Mouse (Mus musculus): Measurements from ENCODE around the gene Abhd16a.

Abhd16a gene

DNA sequence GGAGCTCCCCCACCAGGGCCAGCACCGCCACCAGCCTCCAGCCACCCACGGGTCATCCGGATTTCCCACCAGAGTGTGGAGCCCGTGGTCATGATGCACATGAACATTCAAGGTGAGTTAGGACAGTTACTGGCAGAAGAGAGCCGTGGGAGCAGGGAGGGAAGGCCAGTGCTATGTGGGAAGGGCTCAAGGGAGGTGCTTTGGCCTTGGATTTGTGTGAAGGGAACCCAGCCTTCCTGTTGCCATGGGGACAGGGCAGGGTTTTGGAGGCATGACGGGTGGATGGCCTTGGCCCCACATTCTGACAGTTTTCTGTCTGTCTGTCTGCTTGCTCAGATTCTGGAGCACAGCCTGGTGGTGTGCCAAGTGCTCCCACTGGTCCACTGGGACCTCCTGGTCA is 52.9 kb downstream of the Abhd16a start:
- DNase-seq (ENCODE audit: low read depth, low spot score), result no peak

DNA sequence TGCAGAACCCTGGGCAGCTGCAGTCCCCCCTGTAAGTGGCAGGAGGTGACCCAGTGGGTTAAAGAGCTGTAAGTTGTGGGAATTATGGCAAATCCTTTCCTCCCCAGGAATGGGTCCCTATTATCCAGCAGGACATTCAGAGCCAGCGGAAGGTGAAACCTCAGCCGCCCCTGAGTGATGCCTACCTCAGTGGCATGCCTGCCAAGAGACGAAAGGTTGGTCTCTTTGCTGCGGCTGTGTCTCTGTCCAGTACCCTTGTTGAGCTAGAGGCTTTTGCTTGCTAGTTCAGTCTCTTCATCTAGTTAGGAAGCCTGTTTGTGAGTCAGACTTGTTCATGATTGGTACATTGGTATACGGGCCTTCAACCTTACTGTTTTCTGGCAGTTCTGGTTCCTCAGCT is 57.1 kb downstream of the Abhd16a start:
- DNase-seq (ENCODE audit: low read depth, low spot score), result no peak

DNA sequence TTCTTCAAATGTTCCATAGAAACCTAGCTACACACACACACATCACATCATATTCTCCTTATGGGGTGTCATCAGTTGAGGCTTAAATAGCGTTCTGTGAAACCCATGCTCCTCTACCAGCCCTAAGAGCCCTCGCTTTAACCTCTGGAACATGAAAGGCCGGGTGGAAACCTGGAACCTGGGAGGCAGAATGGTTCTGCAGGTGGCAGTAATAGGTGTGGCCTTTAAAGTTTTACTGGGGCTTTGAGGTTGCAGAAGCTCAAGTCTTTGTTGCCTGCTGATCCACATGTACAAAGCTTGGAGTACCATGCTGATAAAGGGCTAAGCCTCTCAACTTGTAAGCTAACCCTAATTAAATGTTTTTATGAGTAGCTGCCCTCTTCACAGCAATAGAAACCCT is 58.3 kb downstream of the Abhd16a start:
- DNase-seq (ENCODE audit: low read depth, low spot score), result no peak

DNA sequence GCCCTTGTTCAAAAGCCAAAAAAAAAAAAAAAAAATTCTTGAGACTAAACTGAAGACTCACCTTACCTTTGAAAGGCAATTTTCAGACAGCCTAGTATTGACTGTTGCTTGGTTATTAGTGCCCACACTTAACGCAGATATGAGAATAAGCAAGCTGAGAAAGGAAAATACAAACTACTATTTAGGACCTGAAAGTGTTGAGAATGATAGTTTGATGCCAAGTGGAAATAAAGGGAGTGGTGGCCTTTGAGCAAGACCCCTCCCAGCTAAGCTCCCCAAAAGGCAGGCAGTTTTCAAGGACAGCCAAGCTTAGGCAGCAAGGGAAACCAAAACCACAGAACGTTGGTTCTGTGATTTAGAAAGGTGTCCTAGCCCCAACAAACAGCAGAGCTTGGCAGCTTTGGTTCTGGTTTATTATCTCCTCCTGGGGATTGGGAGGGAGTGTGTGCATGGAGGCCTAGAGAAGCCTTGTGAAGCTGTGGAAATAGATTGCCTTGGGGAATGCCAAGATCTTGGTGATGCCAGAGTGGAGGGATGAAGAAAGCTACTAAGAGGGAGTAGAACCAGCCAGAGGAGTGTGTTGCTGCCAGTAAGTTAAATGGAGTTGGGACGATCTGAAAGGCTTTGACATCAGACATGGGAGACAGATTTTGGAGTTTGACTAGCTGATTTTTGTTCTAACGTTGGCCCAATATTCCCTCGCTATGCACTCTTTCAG is 59.0 kb downstream of the Abhd16a start:
- DNase-seq (ENCODE audit: low read depth, low spot score), result no peak

DNA sequence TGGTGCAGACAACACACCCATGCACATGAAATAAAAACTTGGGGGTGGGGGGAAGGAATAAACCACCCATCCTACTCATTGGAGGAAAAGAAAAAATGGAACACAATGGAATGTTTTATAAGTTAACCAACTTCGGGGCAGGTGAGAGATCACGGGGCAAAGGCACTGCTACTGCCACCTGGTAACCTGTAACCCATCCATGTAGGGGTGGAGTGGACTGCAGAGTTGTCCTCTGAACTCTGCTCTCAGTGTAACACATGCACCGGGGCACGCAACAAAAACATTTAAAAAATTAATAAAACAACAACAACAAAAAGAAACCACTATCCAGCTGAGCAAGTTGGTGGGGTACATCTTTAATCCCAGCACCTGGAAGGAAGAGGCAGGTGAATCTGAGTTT is 63.1 kb downstream of the Abhd16a start:
- no peak for DNase-seq (ENCODE audit: low read depth, low spot score)
